Mouse (Mus musculus): ENCODE results near the gene Snx30. TPM values are rescaled to one million over a fixed set of nuclear protein-coding genes. Genes with fewer than 3 reads are reported as not detected.
"Not testable (repeated sequence)": the region's sequence is repeated elsewhere in the genome, so short reads cannot be mapped to it uniquely, and the experiment has no call there.

The Snx30 gene
- polyA plus RNA-seq, 1 experiment from 2014 or later = 20.5 TPM

DNA sequence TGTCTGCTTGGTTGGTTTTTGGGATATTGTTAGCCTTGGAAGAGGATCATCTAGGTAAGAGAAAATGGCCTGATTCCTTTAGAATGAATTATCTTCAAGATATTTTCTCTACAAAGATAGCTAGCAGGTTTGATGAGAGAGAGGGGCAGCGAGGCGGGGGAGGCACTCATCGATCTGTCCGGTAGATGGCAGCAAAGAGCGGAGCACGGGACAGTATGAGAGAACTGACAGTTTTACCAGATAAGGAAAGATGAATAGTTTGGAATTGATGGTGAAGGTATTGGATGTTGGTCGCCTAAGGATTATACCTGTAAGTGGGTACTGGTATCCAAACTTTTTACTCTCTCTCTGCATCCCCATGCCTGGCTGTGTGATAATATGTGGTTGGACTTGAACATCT lies 19.0 kb upstream of the Snx30 start:
- H3K4me2 ChIP-seq (ENCODE audit: low read depth, low read length) = no peak overlapping the region
- H3K4me3 ChIP-seq (ENCODE audit: low read depth, low read length) = no peak overlapping the region
- H3K9me3 ChIP-seq (ENCODE audit: control insufficient read depth, low read length) = no peaks in the 10 kb centered on the region
- WGBS = under 1% methylated on average over 7 of the region's 7 CpGs
- 0 out of 2 replicates have a peak, but pooled peaks have one; percentile 12 for ATAC-seq (ENCODE audit: low read depth)
- no peak overlapping the region for H3K9ac ChIP-seq (replicated peaks; ENCODE audit: low read depth, low read length)
- no peaks in the 10 kb centered on the region for H3K36me3 ChIP-seq (ENCODE audit: control insufficient read depth, insufficient read depth, low read length)
- H3K27me3 ChIP-seq (ENCODE audit: control insufficient read depth, insufficient read depth, low read length) = no peaks in the 10 kb centered on the region
- 0 out of 2 replicates have a peak, but pooled peaks cover 2% of the 10 kb centered on the region for H3K4me1 ChIP-seq (ENCODE audit: control insufficient read depth, insufficient read depth, low read length)
- H3K27ac ChIP-seq (ENCODE audit: low read depth, low read length) = no peak overlapping the region

DNA sequence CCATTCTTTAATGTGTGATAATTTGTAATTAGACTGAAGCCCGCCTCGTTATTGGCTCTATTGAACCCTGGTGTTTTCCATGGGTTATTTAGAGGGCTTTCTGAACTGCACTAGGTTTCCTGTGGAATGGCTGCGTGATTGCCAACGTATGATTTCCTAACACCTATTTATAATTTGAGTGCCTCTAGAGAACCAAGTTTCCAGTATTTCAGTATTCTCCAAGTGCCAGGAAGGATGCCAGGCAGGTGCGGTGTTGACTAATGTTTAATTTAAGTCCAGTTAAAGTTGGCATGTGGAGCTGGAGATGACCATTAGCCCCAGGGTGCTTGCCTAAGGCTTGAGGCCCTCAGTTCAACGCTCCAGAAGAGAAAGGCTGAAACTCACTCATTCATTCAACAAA lies 18.5 kb upstream of the Snx30 start:
- WGBS = 65% methylated on average over 6 of the region's 6 CpGs
- ATAC-seq (ENCODE audit: low read depth) = no peak

DNA sequence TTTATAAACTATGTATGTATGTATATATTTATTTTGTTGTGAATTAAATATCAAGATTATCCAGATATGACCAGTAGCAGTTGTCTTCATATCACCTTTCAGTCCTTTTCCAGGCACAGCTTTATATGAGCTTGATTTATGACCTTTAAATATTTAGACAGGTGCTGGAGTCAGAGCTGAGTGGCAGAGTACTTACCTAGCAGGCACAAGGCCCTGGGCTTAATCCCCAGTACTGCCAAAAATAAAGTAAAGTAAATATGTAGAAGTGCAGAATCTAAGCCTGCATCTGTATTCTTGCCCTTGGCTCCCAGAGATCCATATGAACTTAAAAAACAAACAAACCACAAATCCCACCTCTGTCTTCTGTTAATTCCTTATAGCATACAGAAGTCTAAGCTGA lies 16.6 kb upstream of the Snx30 start:
- ATAC-seq (ENCODE audit: low read depth) = no peak
- no peak overlapping the region for H3K4me2 ChIP-seq (ENCODE audit: low read depth, low read length)
- H3K9me3 ChIP-seq (ENCODE audit: control insufficient read depth, low read length) = no peaks in the 10 kb centered on the region
- no peak overlapping the region for H3K4me3 ChIP-seq (ENCODE audit: low read depth, low read length)
- no peaks in the 10 kb centered on the region for H3K27me3 ChIP-seq (ENCODE audit: control insufficient read depth, insufficient read depth, low read length)
- no peak overlapping the region for H3K27ac ChIP-seq (ENCODE audit: low read depth, low read length)
- no peaks in the 10 kb centered on the region for H3K4me1 ChIP-seq (ENCODE audit: control insufficient read depth, insufficient read depth, low read length)
- no peaks in the 10 kb centered on the region for H3K36me3 ChIP-seq (ENCODE audit: control insufficient read depth, insufficient read depth, low read length)
- H3K9ac ChIP-seq (replicated peaks; ENCODE audit: low read depth, low read length) = no peak overlapping the region

More for the DNA sequence above, 18.5 kb upstream of the Snx30 start:
- Histone ChIP-seq H3K4me2 (ENCODE audit: low read depth, low read length) (no peak overlapping the region), H3K9ac (replicated peaks; ENCODE audit: low read depth, low read length) (no peak overlapping the region), H3K27me3 (ENCODE audit: control insufficient read depth, insufficient read depth, low read length) (no peaks in the 10 kb centered on the region), H3K27ac (ENCODE audit: low read depth, low read length) (no peak overlapping the region), H3K4me3 (ENCODE audit: low read depth, low read length) (no peak overlapping the region), H3K9me3 (ENCODE audit: control insufficient read depth, low read length) (no peaks in the 10 kb centered on the region), H3K4me1 (ENCODE audit: control insufficient read depth, insufficient read depth, low read length) (0 out of 2 replicates have a peak, but pooled peaks cover under 1% of the 10 kb centered on the region), H3K36me3 (ENCODE audit: control insufficient read depth, insufficient read depth, low read length) (no peaks in the 10 kb centered on the region)

DNA sequence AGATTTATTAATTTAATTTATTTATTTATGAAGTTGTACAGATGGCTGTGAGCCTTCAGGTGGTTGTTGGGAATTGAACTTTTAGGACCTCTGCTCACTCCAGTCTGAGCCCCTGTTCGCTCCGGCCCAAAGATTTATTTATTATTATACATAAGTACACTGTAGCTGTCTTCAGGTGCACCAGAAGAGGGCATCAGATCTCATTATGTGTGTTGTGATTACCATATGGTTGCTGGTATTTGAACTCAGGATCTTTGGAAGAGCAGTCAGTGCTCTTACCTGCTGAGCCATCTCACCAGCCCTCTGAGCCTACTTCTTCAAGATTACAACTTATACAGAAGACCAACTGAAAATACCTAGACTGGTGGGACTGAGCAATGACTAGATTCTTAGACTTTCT lies 12.0 kb upstream of the Snx30 start:
- not testable (repeated sequence) for H3K4me3 ChIP-seq (ENCODE audit: low read depth, low read length); H3K36me3 ChIP-seq (ENCODE audit: control insufficient read depth, insufficient read depth, low read length); ATAC-seq (ENCODE audit: low read depth); H3K27ac ChIP-seq (ENCODE audit: low read depth, low read length); H3K27me3 ChIP-seq (ENCODE audit: control insufficient read depth, insufficient read depth, low read length); H3K4me1 ChIP-seq (ENCODE audit: control insufficient read depth, insufficient read depth, low read length); H3K9ac ChIP-seq (replicated peaks; ENCODE audit: low read depth, low read length); H3K9me3 ChIP-seq (ENCODE audit: control insufficient read depth, low read length); H3K4me2 ChIP-seq (ENCODE audit: low read depth, low read length)
- WGBS = 89% methylated on average over 2 of the region's 2 CpGs

DNA sequence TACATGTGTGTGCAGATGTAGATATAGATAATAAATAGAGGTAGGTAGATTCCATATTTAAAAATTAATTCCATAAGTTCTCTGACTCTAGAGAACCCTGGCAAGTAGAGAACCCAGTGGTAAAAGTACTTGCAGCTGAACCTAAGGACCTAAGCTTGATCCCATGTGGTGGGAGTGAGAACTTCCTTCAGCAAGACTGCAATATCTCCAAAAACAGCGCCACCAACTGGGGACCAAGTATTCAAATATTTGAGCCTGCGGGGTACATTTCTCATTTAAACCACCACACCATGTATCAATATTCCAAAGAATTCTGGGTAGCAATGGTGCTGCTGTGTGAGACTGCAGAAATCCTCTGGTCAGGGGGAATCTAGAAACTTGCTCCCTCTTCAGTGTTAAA lies 11.5 kb upstream of the Snx30 start:
- ATAC-seq (ENCODE audit: low read depth) = no peak
- 69% methylated on average over 2 of the region's 2 CpGs for WGBS
- Histone ChIP-seq H3K4me1 (ENCODE audit: control insufficient read depth, insufficient read depth, low read length) (no peaks in the 10 kb centered on the region), H3K27me3 (ENCODE audit: control insufficient read depth, insufficient read depth, low read length) (no peaks in the 10 kb centered on the region), H3K36me3 (ENCODE audit: control insufficient read depth, insufficient read depth, low read length) (no peaks in the 10 kb centered on the region), H3K9ac (replicated peaks; ENCODE audit: low read depth, low read length) (no peak overlapping the region), H3K4me3 (ENCODE audit: low read depth, low read length) (no peak overlapping the region), H3K9me3 (ENCODE audit: control insufficient read depth, low read length) (no peaks in the 10 kb centered on the region), H3K27ac (ENCODE audit: low read depth, low read length) (no peak overlapping the region), H3K4me2 (ENCODE audit: low read depth, low read length) (no peak overlapping the region)

DNA sequence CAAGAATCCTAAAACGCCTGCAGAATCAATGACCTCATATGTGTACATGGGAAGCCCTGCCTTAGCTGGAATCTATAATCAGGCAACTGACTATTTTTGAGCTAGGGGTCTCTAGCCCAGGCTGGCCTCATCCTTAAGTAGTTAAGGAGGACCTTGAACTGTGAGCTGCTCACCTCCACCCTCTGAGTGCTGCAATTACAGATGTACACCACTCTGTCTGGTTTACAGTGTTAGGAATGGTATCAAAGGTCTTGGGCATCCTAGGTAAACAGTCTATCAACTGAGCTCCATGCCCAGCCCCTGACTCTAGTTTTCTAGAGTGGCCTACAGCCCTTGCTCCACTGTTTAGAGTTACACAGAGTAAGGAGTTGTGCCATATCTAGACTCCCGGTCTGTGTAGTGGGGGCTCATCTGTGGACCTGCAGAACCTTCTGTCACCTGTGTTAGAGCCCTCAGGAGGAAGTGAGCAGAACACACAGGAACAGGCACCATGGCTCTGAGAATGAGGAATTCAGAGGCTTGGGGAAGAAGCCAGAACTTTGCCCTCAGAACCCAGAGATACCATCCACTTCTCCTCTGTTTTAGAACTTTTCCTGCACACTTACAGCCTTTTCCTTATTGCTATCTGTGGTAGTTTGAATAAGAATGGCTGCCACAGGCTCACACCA lies 9.7 kb upstream of the Snx30 start:
- H3K4me2 ChIP-seq (ENCODE audit: low read depth, low read length) = no peak overlapping the region
- 82% methylated on average over 2 of the region's 2 CpGs for WGBS
- ATAC-seq (ENCODE audit: low read depth) = no peak
- H3K4me1 ChIP-seq (ENCODE audit: control insufficient read depth, insufficient read depth, low read length) = no peaks in the 10 kb centered on the region
- H3K27me3 ChIP-seq (ENCODE audit: control insufficient read depth, insufficient read depth, low read length) = no peaks in the 10 kb centered on the region
- no peak overlapping the region for H3K27ac ChIP-seq (ENCODE audit: low read depth, low read length)
- no peak overlapping the region for H3K4me3 ChIP-seq (ENCODE audit: low read depth, low read length)
- H3K36me3 ChIP-seq (ENCODE audit: control insufficient read depth, insufficient read depth, low read length) = no peaks in the 10 kb centered on the region
- no peaks in the 10 kb centered on the region for H3K9me3 ChIP-seq (ENCODE audit: control insufficient read depth, low read length)
- no peak overlapping the region for H3K9ac ChIP-seq (replicated peaks; ENCODE audit: low read depth, low read length)

DNA sequence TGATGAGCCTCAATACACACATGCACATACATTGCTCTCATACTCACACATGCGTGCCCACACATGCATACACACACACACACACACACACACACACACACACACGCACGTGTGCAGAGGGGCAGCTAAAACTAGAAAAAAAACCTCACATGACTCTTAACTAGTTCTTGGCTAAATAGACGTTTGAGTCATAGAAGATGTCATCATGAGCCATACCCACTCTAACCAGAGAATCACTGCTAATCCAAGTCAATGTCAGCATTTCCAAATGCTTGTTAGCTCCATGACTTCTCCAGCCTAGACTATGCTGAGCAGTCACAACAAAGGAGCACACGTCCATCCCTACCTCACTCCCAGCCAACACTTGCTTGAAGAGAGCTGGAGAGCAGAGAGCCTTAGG lies 5.5 kb upstream of the Snx30 start:
- H3K4me3 ChIP-seq (ENCODE audit: low read depth, low read length) = no peak overlapping the region
- H3K4me2 ChIP-seq (ENCODE audit: low read depth, low read length) = no peak overlapping the region
- H3K27ac ChIP-seq (ENCODE audit: low read depth, low read length) = no peak overlapping the region
- no peak overlapping the region for H3K9ac ChIP-seq (replicated peaks; ENCODE audit: low read depth, low read length)
- no peaks in the 10 kb centered on the region for H3K9me3 ChIP-seq (ENCODE audit: control insufficient read depth, low read length)
- 91% methylated on average over 5 of the region's 5 CpGs for WGBS
- ATAC-seq (ENCODE audit: low read depth) = no peak
- H3K36me3 ChIP-seq (ENCODE audit: control insufficient read depth, insufficient read depth, low read length) = no peaks in the 10 kb centered on the region
- H3K27me3 ChIP-seq (ENCODE audit: control insufficient read depth, insufficient read depth, low read length) = no peaks in the 10 kb centered on the region
- no peaks in the 10 kb centered on the region for H3K4me1 ChIP-seq (ENCODE audit: control insufficient read depth, insufficient read depth, low read length)

DNA sequence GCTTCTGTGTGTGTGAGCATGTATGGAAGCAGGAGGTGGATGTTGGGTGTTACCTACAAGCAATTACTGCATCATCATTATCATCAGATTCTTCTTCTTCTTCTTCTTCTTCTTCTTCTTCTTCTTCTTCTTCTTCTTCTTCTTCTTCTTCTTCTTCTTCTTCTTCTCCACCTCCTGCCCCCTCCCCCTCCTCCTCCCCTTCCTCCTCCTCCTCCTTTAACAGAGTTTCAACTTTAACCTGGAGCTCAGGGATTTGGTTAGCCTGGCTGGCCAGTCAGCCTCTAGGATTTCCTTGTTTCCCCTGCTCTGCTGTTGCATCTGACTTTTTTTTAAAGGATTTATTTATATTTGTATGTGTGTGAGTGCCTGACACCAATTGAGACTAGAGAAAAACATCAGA lies 4.2 kb upstream of the Snx30 start, which contains the start of gene Inip:
Gene Inip (minus strand): TSS at position 101 of the 400 bp plus-strand sequence.
- Histone ChIP-seq H3K36me3 (ENCODE audit: control insufficient read depth, insufficient read depth, low read length) (no peaks in the 10 kb centered on the region), H3K27ac (ENCODE audit: low read depth, low read length) (no peak within 1 kb of the TSS), H3K4me1 (ENCODE audit: control insufficient read depth, insufficient read depth, low read length) (no peaks in the 10 kb centered on the region), H3K4me2 (ENCODE audit: low read depth, low read length) (no peak within 1 kb of the TSS), H3K4me3 (ENCODE audit: low read depth, low read length) (no peak within 1 kb of the TSS), H3K9me3 (ENCODE audit: control insufficient read depth, low read length) (no peaks in the 10 kb centered on the region), H3K27me3 (ENCODE audit: control insufficient read depth, insufficient read depth, low read length) (no peaks in the 10 kb centered on the region), H3K9ac (replicated peaks; ENCODE audit: low read depth, low read length) (no peak within 1 kb of the TSS)
- no peak for ATAC-seq (ENCODE audit: low read depth)

DNA sequence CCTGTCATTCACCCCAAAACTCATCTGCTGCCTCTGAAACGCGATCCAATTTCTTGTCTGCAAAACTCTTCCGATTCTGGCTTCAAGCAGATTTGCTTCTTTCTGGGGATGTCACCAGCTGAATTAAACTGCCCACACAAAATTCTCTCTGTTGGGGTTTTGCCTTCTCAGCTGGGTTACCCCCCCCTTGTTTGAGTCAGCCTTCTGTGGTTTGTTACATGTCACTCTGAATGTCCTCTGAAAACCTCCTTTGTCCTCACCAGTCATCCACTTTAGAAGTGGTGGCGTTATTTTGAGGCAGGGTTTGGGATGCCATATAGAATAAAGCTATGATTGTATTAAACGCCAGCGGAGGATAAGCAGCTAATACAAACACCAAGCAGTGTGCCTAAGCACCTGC lies 3.5 kb upstream of the Snx30 start:
- no peaks in the 10 kb centered on the region for H3K9me3 ChIP-seq (ENCODE audit: control insufficient read depth, low read length)
- no peaks in the 10 kb centered on the region for H3K36me3 ChIP-seq (ENCODE audit: control insufficient read depth, insufficient read depth, low read length)
- ATAC-seq (ENCODE audit: low read depth) = no peak
- no peak overlapping the region for H3K4me2 ChIP-seq (ENCODE audit: low read depth, low read length)
- no peak overlapping the region for H3K9ac ChIP-seq (replicated peaks; ENCODE audit: low read depth, low read length)
- WGBS = 81% methylated on average over 6 of the region's 6 CpGs
- H3K27ac ChIP-seq (ENCODE audit: low read depth, low read length) = no peak overlapping the region
- H3K27me3 ChIP-seq (ENCODE audit: control insufficient read depth, insufficient read depth, low read length) = no peaks in the 10 kb centered on the region
- H3K4me1 ChIP-seq (ENCODE audit: control insufficient read depth, insufficient read depth, low read length) = peaks cover 5% of the 10 kb centered on the region; the same call in 1 of the 2 replicates
- H3K4me3 ChIP-seq (ENCODE audit: low read depth, low read length) = no peak overlapping the region
